Mouse (Mus musculus): Measurements from ENCODE around the gene Cbr1.

Cbr1 gene

DNA sequence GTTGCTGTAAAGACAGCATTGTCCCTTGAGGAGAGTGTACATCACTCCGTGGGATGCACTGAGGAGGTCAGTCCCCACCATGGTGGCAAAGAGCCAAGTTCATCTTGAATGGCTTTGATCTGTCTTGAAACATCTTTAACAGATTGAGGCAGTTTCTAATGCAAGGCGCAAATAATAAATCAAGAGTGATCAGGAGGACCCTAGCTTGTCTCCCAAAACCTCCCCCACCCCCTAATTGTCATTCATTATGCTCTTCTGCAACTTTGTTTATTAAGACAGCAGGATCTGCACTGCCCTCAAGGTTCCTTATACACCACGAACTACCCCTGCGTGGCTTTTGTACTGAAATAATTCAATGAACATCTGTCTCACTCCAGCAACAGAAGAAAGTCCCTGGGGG is at the start of gene Cbr1:
Gene Cbr1 (plus strand): TSS at position 301 of the 400 bp plus-strand sequence.
- DNase-seq = no peak

DNA sequence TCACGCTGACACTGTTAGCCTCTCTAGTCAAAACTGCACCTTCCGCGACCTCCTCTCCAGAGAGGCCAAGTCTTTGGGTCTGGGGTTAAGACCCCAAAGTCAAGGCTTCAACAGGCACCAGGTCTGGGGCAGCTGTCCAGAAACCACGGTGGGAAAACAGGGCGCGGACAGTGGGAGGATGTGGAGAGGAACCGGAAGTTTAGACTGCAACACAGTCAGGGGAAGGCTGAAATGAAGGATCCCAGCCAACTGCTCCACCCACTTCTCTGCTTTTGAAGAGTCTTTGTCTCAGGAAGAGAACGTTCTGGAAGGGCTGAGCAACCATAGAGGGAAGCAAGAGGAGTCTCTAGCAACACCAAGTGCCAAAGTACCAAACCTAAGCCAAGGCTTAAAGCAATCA is 48.0 kb upstream of the Cbr1 start:
- DNase-seq = peak; percentile 32 to 40

DNA sequence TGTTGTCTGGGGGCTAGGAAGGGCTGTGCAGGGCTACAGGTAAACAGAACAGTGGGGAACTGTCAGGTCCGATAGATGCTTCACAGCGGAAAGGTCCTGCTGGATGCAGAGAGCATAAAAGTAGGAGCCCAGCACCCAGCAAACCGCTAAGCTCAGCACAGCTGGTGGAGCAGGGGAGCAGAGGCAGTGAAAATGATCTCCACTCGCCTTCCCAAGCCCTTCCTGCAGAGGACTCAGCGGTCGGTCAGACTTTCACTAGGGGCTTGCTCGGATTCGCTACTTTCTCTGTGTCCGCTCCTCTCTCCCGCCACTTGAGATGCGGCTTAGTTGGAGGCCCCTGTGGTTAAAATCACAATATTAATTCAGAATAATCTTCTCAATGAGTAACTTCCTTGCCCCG is 47.2 kb upstream of the Cbr1 start:
- peak in 1 of 2 experiments; percentile 37 for DNase-seq

DNA sequence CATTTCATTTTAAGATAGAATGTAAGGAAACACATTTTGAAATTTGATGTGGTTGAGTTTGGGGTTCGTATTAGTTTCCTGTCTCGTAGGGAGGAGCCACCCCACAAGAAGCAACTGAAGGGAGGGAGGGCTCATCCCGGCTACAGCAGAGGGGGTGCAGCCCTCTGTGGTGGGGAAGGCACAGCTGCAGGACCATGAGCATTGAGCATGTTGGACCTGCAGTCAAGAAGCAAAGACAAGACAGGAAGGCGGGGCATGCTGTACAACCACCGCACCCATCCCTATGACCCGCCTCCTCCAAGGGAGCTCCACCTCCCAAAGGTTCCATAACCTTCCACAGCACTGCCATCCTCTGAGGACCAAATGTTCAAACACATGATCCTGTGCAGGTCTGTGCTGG is 33.3 kb upstream of the Cbr1 start:
- no peak for DNase-seq

DNA sequence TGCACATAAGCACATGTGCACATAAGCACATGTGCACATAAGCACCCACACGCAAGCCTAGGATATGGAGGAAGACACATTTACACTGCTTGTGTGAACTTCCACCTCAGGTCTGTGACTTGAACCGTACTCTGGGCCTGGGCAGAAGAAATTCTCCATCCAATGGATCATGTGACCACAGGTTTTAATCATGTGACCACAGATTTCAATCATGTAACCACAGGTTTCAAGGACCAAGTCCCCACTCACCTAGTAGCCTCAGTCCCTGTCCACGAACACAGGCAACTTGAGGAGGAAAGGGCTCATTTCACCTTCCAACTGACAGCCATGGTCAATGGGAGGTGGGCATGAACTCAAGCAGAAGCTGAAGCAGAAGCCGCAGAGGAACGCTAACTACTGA is 32.2 kb upstream of the Cbr1 start:
- no peak for DNase-seq

DNA sequence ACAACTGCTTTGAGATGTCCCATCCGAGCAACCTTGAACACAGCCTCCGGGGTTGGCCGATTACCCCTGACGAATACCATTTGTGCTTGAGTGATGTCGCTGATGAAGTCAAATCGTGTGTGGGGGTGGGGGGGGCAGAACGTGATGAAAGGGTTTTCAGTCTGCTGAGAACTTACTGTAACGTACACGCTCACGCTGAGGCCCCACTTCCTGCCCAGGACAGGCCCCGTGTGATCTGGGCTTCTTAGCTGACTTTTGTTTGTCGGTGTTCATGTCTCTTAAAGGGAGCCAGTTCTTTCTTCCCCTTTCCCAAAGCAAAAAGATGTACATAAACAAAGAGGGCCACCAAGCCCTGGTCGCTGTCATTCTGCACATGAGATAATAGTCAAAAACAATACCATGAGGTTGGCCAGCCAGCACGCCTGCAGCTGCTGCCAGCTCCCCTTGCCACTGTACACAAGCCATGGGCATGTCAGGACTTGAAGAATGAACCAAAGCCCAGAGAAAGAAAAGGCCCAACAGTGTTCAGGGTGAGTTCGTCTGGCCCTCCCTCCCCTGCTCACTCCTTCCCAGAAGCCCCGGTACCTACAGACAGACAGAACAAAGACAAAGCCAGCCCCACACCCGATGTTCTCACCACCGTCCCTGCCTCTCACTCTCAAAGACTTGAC is 31.0 kb upstream of the Cbr1 start:
- peak in 1 of 2 experiments; percentile 37 for DNase-seq

DNA sequence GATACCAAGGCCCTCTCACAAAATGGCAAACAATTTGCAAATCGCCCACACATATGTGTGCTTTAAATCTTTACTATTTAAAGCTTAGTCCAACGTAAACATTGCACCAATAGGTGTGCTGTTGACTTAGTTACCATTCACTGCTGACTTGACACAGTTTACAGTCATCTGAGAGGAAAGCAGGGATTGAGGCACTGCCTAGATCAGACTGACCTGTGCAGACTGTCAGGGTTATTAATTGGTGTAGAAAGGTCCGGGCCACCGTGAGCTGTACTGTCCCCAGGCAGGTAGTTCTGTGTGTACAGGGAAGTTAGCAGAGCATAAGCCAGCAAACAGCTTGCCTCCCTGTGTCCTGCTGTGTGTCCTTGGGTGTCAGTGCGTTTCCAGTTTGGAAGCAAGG is 30.1 kb upstream of the Cbr1 start:
- no peak for DNase-seq

DNA sequence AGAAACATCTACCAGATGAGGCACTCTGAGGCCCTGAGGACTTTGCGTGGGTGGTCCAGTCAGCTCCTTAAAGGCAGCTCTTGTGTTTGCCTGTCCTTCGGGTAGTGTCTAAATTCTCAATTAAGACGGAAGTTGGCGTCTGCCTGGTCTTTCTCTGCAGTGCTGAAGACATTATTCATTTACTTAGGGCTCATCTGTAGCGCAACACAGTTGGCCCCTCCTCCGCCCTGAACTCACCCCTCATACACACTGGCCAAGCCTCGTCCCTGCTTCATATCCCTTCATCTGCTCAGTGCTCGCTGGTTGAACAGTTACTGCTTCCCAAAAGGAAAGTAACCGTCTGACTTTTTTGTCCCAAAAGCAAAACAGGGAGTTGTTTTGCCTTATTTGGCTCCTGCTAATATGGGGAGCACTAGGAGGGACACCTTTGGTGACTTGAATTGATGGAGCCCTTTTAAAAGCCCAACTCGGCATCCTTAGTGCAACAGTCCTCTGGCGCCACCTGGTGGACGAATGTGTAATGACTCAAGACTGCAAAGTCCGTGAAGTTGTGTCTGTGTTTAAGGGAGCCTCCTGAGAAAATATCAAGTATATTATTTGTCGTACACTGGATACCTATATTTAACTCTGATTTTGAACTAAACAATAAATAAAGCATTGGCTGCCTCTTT is 29.1 kb upstream of the Cbr1 start:
- DNase-seq = peak; percentile 91 to 93

DNA sequence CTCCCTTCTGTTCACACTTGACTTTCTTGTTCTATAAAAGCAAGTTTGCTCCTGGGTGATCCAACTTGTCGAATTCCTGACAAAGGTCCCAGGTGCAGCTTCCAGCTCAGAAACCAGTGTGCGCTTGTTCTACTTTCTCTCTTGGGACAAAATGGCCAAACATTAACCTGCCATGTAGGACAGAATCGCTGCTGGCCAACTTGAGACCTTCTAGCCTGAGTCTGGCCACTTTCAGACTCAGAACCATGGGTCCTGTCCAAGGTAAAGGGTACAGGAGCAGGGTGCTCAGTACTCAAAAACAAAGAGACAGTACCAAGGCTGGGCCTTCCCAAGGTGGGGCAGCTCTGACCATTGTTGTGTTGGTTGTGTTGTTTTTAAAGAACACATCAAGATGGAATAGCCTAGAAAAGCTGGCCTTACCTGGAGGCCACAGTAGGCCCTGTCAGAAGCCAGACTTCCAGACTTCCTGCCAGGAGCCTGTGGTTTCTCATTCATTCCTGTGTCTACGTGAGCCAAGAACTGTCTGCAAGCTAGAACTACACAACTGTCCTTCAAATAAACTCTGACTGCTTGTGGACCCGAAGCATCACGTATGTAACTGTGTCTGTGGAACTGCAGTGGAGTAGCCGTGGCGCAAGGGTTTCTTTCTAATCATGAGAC is 27.2 kb upstream of the Cbr1 start:
- no peak for DNase-seq

DNA sequence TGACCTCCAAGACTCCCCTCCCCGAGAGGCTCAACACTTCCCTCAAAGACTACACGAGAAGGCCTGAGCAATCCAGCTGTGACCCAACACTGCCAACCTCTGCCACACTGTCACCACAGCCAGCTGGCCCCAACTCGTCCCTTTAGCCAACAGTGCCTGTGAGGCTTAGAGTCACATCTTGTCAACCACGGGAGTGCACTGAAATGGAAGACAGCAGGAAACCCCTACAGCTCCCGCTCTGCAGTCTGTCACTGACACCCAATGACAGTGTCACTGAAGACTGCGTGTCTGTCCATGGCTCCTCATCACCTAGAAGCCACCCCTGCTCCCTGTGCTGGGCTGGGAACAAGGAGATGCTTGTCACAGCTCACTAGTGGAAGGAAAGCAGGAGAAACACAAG is 24.5 kb upstream of the Cbr1 start:
- no peak for DNase-seq

DNA sequence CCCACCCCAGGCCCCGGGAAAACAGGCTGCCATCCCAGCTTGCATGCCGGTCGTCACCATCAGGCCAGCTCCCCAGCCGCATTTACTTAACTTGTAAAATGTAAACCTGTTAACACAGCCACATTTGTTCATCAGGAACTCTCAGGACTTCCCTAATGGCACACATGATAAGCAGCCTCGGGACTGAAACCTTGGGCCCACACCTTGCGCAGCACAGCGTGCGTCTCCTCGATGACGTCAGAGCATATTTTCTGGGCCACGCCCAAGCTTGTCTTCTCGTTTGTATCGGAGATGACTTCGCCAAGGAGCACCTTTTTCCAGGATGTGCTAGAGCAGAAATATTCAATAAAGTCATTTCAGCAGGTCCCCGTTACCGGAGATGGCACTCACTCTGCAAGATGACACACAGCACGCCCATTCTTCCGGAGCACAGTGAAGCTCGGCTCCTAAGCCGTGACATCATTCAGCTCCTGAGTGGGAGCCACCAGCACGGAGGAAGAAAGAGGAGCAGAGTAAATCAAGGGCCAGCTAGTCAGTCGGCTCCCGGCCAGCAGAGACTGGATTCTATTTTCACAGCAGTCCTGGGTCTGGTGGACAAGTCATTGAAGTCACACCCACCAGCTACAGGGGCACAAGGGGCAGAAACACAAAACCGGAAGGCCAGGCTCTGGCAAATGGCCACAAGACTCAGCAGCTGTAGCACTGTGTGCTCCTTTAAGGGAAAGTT is 20.5 kb upstream of the Cbr1 start:
- DNase-seq = peak in 1 of 2 experiments; percentile 36

DNA sequence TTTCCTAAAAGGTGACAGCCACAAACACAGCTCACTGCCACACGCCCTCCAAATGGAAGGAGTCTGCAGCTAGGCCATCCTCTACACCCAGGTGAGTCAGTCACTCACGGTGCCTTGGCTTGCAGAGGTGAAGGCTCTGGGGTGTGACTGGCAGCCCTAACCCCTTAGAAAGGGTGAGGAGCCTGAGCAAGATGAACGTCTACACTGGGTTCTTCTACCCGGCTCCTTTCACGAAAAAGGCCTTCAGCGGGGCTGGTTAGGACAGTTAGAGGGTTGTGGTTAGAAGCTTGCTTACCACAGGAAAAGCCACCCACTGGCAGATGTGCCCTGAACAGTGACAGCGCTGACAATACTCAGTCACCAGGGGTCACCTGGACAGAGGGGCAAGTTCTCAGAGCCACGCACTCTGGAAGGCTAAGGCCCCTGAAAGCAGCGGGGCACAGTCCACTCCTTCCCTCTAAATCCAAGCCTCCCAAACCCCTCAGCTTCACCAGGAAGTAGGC is 19.9 kb upstream of the Cbr1 start:
- no peak for DNase-seq

DNA sequence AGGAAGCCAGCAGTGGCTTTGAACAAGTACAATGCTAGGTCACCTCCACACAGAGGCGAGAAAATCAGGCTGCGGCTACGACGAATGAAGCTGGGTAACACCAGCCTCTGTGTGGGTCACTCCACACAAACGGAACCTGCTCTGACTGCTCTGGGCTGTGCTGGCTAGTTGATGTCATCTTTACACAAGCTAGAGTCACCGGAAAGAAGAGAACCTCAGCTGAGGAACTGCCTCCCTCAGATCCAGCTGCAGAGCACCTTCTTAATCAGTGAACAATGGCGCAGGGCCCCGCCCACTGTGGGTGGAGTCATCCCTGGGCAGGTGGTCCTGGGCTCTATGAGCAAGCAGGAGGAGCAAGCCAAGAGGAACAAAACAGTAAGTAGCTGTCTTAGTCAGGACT is 19.3 kb upstream of the Cbr1 start:
- DNase-seq = no peak

DNA sequence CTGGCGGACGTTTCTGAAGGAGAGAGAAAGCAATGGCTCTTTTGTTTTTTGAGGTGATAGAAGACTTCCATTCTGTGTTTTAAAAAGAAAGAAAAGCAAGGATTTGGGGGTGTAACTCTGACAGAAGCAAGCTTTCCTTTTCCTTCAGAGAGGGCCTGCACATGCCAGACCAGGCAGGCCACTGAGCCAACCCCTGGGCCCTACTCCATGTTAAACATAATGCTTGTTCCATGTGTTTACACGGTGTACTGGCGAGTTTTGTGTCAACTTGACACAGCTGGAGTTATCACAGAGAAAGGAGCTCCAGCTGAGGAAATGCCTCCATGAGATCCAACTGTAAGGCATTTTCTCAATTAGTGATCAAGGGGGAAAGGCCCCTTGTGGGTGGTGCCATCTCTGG is 17.4 kb upstream of the Cbr1 start:
- DNase-seq = no peak

DNA sequence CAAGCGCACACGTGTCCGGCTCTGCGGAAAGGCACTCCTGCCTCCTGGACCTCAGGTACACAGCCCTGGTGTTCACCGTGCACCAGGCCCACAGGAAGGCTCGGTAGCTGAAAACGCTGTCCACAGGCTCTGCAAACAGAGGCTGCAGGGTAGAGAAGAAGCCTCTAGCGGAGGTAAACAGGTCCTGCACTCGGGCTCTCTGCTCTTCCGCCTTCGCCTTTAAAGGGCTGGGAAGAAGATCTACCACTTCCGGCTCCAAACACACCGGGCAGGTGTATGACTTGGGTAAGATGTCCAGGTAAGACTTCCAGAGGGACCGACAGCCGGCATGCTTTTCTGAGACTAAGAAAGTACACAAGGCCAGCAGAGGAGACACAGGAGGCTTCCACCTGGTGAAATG is 14.7 kb upstream of the Cbr1 start:
- DNase-seq = no peak

DNA sequence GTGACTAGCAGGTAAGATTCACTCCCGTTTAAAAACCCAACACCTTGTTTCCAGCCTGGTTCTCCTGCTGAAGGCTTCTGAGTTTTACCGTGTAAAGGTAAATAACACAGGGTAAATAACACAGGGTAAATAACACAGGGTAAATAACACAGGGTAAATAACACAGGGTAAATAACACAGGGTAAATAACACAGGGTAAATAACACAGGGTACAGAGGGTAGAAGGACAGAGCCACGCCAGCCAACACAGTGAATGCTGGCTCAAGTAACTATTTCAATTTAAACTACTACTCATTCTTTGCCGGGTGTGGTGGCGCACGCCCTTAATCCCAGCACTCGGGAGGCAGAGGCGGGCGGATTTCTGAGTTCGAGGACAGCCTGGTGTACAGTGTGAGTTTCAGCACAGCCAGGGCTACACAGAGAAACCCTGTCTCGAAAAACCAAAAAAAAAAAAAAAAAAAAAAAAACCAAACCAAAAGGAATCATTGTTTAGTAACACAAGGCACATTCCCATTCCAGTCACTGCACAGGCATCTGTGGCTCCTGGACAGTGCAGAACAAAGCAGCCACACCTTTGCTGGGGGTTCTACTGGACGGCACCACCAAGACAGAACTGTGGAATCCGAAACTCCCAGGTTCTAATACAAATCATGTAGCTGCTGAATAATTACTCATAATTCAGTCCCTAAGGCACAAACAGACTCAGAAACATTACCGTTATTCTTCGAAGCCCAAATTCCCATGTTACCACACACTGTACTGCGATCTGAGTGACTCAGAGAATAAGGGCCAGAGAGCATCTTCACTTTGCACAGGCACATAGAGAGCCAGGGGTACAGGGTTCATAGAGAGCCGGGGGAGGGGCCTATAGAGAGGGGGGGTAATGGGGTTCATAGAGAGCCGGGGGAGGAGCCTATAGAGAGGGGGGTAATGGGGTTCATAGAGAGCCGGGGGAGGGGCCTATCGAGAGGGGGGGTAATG is 13.9 kb upstream of the Cbr1 start:
- DNase-seq = no peak

DNA sequence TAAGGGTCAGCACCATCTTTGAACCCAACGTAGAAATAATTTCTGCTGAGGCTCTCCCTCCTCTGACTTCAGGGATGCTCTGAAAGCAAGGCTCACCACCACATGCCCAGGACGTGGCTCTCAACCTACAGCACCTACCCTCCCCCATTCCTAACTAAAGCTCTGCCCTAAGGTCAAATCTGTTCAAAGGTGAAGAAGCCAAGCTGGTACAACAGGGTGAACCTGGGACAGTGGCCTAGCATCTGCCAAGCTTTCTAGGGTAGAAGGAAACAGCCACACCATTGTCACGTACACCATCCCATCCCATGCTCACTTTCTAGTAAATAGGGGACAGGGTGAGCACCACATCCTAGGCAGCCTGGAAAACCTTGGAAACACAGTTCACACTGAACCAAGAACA is 12.9 kb upstream of the Cbr1 start:
- no peak for DNase-seq

DNA sequence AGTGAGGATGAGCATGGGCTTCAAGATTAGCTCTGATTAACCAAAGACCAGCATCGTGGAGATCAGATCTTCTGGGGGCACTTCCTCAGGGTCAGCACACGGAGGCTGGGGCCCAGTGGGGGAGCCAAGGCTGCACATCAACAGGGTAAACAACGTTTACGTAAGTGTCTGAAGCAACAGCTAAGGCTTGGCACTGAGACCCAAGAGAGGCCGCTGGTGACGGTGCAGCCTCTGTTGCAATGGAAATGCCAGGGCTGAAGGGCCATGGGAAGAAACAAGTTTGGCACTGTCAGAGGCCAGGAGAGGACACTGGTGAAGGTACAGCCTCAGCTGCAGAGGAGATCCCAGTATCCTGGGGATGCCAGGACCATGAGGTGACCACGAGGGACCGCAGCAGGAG is 12.2 kb upstream of the Cbr1 start:
- DNase-seq = no peak

DNA sequence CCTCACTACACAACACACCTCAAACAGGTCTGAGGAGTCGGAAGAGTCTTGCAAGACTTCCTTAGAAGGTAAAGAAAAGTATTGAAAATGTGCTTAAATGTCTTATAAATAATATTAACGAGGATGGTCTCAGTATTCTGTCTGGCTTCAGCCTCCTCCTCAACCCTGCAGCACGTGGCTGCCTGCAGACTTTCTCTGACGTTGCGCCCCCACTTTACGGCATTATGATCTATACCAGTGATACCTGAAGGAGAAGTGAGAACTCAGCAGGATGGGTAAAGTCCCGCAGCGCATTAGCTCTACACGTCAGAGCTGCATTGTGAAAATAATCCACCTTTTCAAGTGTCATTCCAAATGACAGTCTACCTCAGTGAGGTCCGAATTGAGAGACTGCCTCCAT is 11.2 kb upstream of the Cbr1 start:
- no peak for DNase-seq

DNA sequence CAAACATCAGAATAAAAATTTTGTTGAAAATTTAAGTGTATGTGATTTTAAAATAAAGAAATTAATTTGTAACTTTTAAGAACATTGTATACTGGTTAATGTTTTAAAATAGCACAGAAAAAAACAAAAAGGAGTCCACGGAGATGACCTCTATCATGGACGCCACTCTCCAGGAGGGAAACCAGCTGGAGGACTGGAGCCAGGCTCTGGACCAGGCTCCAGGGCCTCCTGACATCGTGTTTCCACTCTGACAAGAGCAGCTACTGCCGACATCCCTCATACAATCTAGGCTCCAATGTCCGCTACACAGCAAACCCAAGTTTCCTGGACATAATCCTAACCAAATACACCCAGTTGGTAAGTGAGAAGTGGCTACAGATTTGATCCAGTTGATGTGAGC is 9.9 kb upstream of the Cbr1 start:
- peak in 1 of 2 experiments; percentile 52 for DNase-seq

DNA sequence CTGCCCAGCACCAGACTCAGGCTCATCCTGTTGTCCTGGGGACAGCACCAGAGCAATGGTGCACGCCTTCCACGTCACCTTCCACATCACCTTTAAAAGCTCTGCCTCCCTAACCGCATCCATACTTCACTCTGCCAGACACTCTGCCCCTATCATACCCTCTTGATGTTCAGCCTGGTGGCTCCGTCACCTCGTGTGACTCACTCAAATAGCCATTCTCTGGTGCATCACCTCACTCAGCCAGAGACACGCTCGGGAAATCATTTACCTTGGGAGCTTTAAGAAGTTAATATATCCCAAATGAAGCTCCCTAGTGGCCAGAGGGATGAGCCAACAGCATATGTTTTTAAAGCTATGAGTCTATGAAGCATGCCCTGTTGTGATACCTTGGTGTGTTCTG is 8.8 kb upstream of the Cbr1 start:
- peak in 1 of 2 experiments; percentile 37 for DNase-seq

DNA sequence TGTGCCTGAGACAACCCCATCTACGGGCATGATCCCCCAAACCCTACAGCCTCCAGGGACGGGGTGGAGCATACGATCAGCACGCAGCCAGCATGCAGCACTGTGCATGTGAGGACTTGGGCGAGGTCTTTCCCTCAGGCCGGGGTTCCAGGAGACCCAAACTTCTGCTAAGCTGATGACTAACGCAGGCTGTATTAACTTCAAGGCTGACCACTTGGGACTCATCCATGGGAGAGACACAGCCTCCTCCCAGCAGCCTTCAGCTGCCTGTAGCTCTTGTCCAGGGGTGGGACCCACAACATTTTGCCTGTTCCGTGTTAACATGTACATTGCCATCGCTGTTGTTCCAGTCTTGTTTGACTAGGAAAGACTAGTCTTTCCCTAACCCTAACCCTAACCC is 8.1 kb upstream of the Cbr1 start:
- no peak for DNase-seq
